Mouse (Mus musculus): Measurements from ENCODE around the gene Naa80.

- TF ChIP-seq CTCF (conservative IDR thresholded peaks at IDR 0.05; ENCODE audit: low read length) = no peak
- no peak for TF ChIP-seq NANOG (IDR thresholded peaks at IDR 0.05; ENCODE audit: borderline replicate concordance, low read length)
Measured at GRCm38 (mm10) chr9:107552690-107553393, 25.8 kb upstream of the Naa80 start.
